Mouse (Mus musculus) embryo, embryonic 10 days (tissue): ENCODE results near the gene Adgrb3.
A peak's percentile ranks its signal among the peaks of the same experiment; 100 is the strongest.
"Not testable (repeated sequence)": the region's sequence is repeated elsewhere in the genome, so short reads cannot be mapped to it uniquely, and the experiment has no call there.

ENCODE experiments used
- DNase-seq: peaks from one replicate; pipeline ENCODE4 v3.0.0-alpha.2; 2015; ENCODE audit warnings: low spot score

Adgrb3 gene

DNA sequence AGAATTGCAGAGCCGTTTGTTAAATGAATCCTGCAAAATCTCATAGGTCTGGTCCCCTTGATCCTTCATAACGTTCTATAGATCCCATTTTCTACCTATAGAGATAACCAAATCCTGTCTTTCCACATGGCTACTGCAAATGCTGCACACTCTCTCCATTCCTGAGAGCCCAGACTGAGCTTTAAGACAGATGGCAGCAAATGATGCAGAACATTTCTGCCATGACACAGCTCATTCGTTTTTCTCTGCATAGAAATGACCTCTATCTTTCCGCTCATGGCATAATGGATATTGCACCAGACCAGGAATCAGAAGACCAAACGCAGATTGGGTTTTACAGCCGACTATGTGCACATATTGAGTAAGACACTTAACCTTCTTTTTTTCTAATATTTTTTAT lies 84.8 kb downstream of the Adgrb3 start:
- DNase-seq, result no peak

DNA sequence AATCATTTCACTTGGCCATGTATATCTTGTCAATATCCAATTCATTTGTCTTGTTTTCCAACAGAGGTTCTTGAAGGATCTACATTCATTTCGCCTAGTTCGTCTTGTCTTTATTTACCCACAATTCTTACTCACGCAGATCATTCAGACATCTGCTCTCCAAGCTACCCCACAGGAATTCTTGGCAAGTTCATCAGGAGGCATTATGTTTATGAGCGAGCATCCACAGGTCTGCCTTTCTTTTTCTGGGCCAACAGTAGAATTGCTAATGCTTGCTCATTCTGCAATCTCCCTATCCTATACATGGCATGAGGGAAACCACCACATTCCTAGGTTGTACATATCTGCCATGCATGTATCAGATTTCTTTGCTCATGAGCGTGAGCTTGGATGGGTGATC lies 99.7 kb downstream of the Adgrb3 start:
- DNase-seq, result no peak

DNA sequence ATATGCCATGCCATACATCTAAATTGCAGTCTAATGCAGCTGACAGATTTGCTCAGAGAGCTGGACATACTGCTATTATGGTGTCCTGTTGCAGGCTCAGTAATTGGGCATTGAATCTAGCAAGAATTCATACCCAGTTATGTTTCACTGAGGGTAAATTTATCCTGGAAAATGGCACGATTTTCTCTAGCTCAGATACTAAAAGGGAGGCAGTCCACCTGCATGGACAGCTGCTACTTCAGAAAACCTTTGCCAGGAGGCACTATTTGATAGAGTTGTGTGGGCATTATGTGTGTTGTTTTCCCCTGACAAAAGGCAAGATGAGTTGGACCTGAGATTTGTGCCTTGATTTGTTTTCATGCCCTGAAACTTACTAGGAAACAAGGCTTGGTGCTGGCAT lies 118.0 kb downstream of the Adgrb3 start:
- no peak for DNase-seq

DNA sequence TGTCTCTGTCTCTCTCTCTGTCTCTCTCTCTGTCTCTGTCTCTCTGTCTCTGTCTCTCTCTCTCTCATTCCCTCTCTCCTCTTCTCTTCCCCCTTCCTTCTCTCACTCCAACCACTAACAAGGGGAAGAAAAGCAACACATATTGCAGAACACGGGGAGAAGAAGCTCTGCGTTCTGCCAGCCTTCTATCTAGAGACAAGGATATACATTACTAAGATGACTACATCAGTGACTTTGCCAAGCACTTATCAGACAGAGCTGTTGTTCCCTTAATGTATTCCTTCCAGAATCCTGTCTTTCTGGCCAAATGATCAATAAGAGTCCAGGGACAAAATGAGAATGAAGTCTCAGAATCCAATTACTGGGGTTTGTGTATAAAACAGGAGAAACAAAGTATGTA lies 123.2 kb downstream of the Adgrb3 start:
- DNase-seq, result no peak

DNA sequence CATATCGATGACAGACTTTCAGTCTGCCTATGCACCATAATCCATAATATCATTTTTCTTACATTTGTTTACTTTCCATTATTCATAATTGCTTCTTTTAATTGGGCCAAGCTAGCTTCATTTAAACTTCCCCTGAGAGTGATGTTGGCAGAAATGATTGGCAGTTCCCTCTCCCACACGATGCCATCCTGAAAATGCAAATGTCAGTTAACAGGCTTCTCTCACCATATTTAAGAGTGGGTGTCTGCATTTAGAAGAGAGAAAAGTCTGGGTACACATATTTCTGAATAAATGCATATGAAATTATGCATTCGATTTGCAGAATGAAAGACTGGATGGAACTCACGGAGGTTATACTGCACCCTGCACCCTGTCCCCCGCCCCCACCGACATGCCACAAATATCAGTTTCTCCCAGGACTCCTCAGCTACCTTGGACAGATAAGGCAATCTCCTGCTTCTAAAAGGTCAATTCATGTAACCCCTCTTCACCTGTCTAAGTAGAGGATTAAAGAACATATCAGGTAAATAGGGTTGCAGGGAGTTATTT lies 130.7 kb downstream of the Adgrb3 start:
- DNase-seq, result no peak

DNA sequence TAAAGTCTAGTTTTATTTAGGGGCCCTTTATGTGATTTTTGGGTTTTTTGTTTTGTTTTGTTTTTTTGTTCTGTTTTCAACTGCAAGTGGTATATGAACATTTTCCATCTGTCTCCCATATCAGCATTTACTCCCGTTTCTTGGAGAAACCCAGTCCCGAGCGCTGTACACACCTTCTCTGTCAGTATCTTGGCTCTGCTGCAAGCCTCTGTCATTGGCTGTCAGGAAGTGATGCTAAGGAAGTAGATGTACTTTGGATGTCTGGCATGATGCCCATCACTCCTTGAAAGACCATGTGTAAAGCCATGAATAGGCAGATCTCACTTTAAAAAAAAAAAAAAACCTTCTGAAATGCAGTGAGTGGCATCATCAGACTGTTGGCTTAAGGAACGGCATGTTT lies 132.3 kb downstream of the Adgrb3 start:
- no peak for DNase-seq

DNA sequence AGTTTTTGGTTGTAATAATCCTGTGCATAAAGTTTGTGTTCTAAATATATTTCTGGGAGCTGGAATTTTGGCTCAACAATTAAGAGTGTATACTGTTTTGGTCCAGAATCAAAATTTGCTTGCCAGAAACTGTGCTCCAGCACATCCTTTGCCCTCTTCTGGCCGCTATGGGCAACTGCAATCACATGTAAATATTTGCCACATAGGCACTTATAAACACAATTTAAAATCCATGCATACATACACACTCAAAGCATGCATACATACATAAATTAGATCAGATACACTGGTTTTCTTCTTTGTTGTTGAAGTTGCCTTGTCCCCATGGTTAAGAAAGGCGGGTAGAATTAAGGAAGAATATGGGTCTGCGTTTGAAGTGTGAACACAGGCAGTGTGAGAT lies 132.7 kb downstream of the Adgrb3 start:
- peak; percentile 4 for DNase-seq

DNA sequence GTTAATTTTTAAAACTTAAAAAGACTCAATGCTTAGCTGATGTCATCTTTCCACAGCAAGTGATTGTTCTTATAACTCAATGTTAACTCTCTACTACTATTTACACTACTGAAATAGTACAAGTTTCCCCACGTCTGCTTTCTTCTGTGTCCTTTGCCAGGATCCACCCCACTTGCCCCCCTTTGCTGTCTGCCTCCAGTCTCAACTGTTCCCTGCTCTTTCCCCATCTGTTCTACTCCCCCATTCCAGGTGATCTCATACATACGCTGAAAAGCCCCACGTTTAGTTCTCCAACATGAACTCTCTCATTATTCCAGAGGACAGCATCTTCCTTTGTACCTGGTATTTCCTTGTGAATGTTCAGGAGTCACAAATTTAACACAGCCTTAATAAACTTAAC lies 147.4 kb downstream of the Adgrb3 start:
- DNase-seq, result no peak

DNA sequence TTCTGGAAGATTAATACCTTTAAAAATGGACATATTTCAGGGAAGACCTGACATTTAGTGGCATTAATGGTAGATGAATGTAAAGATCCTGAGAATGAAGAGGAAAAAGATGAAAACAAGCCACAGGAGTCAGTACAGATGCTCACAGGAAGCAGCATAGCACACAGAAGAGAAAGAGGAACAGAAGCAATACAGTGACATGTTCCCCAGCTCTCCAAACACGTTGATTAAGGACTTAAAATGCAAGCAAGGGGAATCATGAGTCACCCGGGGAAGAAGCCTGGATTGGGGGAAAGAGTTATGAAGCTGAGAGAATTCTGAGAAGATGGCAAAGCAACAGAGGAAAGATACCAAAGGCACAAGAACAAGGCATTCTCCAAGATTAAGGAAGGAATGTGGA lies 149.9 kb downstream of the Adgrb3 start:
- no peak for DNase-seq

DNA sequence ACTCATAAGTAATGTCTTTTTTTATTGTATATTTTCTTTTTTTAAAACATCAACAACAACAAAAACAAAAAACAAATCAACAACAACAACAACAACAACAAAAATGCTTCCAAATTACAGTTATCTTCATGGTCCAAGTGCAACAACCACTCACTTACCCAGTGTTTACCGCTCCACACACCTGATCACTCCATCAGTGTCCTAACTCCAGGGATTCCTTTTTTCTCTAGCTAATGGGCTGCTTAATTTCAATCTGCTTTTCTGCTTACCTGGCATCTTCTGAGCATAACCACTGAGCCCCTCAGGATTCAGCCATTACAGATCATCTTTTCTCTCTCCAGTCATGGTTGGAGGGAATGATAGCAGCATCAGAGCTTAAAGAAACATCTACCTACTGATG lies 176.8 kb downstream of the Adgrb3 start:
- no peak for DNase-seq

DNA sequence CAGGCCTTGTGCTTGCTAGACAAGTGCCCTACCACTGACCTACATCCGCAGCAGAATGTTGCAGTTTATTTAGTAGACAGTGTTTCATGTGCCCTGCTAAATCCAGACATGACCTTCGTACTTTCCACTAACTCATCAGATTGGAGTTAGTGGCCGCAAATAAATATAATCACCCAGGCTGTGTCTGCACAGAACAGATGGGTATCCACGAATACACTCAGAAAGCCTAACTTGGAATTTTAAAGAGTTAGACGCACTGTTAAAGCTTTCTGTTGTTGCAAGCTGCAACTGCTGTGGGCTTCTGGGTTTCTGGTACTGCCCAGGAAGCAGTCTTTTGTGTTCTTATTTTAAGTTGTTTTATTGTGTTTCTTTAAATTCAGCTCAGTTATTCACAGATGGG lies 185.3 kb downstream of the Adgrb3 start:
- no peak for DNase-seq

DNA sequence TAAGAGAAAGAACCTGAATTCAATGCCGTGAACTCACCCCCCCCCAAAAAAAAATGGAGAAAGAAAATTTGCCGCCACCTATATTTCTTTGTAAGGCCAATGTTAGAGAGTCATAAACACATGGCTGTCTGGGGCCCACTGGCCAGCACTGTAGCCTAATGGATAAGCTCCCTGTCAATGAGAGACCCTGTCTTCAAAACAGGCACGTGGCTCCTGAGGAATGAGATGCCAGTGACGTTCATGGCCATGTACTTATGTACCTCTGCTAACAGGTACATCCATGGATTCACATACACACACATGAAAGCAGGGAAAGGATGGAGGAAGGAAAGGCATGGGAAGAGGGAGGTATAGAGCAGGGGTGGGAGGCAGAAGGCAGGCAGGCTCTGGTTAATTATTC lies 208.0 kb downstream of the Adgrb3 start:
- no peak for DNase-seq

DNA sequence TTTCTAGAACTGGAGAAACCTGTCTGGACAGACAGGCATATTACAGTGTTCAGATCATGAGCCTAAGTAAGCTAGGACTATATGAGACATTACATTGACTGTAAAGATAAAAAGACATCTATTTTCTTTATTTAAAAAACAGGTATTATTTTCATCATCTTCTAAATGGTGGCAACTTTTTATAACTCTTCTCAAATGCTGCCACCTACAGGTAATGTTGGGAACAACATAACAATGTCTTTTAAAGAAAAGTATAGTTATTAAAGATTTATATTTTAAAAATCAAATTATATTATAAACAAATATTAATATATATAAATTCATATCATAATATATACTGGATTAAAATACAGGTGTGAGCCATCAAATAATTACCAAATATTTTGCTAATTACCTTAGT lies 212.6 kb downstream of the Adgrb3 start:
- peak; percentile 44 for DNase-seq

DNA sequence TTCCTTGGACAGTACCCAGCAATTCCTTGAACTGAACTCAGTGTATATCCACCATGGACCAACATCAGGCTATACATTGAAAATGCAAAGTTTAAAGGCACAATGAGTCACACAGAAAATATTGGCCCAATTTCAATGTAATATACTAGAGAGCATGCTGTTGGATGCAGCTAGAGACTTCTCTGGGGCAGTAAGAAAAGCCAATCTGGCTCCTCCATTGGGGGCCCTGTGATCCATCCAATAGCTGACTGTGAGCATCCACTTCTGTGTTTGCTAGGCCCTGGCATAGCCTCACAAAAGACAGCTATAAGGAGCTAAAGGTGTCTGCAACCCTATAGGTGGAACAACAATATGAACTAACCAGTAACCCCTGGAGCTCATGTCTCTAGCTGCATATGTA lies 218.7 kb downstream of the Adgrb3 start:
- DNase-seq, result not testable (repeated sequence)

DNA sequence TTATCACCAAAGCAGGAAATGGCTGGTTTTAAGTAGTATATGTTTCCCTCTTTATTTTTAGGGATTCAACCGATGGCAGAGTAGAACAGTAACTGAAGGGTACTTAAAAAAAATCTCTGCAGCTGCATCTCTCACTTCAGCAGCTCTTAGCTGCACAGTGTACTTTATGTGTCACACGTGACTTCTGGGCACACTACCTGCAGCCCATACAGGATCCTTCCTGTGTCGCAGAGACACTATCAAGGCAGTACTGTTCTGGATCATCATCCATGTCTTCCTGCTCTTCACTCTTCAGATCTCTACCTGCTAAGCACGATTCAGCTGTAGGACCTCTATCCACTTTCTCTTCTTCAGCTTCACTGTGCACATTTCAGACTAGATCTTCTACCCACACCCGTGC lies 230.6 kb downstream of the Adgrb3 start:
- no peak for DNase-seq

DNA sequence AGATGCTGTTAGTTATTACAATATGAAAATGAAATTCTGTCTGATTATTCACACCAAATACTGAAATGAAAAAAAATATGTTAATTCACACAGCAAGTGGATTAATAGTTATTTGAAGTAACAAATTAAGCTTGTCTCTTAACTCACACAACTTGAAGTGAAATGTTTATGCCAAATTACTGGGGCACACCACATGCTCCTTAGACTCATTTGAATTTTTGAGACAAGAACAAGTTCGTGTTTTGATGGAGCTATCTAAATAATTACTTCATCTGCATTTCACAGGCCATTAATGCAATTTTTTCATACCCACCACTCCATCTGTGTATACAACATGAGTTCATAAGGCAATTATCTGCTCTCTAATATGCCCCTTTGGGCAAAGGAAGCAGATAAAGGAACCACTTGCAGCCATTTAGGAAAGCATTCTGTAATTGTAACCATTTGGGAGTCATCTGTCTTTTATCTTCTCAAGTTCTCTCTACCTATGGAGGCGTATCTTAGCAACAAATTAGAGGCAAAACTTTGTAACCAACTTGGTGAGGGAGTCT lies 240.9 kb downstream of the Adgrb3 start:
- no peak for DNase-seq

DNA sequence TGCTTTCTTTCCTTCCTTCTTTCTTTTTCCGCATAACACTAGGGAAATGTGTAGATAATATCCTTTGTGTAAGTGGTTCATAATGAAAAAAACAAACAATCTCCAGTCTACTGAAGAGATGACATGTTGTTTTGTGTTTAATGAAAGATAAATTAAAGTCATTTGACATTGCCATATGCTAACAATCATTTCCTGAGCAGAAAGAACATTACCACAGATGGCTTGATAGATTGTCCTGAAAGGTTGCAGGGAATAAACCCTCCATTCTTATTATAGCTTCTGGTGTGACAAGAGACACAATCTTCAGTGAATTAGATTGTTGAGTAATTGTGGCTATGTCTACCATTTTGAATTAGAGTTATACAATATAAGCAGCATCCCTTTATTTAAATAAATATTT lies 247.8 kb downstream of the Adgrb3 start:
- DNase-seq, result no peak

DNA sequence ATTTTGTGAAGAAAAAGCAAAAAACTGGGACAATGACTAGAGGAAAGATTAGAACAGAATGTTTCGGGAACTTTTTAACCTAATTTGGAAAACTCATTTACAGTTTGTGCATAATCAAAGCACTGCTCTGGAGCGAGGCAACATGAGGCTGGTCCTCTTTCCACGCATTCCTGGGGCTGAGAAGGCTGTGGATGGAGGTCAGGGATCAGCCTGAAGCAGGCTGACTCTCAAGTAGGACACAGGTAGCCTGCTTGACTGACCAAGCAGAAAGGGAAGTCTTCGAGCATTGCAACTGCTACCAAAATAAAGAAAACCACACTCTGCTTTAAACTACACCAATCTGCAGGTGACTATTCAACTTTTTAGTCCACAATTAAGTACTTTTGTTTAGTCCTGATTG lies 251.7 kb downstream of the Adgrb3 start:
- DNase-seq, result no peak

DNA sequence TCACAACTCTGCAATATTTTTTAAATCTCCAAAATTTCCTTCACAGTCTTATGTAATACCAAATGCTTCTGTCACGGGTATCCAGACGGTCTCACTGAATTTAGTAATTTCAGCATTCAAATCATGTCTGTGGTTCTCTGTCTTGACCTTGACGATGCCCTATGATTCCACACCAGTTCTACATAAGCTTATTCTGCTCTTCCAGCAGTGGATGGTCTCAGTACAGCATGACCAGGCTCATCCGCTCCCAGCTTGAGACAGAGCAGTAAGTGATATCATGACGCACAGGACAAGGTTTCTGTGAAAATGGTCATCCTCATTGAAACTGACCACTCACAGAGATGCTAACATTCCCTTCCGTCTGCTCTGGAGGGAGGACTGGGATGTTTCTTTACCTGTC lies 252.9 kb downstream of the Adgrb3 start:
- DNase-seq, result no peak

DNA sequence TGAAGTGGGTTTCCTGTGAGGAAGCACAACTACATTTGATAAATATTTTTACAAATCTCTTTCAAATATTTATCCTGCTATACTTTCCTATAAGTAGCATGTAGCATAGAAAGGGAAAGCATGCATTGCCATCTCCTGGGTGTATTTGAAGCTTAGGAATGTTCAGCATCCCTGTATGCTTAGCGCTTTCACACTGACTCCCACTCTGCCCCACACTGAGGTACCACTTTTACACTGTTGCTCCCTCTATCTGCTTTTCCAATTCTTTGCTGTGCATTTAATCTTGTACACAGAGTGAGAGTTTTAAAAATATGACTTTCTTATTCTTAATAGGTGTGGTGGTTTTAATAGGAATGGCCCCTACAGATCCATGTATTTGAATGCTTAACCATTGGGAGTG lies 261.4 kb downstream of the Adgrb3 start:
- DNase-seq, result no peak

DNA sequence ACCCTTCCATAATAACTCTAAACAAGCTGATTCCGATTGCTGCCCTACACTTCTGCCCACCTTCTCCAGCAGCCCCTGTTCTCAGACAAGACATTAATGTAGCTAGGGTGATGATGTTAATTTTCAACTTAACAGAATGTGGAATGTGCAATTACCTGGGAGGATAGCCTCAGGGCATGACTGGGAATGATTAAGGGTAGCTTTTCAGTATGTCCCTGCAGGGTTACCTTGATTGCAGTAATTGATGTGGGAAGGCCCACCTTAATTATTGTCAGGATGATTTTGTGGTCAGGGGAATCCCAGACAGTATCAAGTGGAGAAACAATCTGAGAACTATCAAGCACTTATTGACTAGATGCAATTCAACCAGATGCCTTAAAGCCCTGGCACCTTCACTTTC lies 283.4 kb downstream of the Adgrb3 start:
- DNase-seq, result no peak

DNA sequence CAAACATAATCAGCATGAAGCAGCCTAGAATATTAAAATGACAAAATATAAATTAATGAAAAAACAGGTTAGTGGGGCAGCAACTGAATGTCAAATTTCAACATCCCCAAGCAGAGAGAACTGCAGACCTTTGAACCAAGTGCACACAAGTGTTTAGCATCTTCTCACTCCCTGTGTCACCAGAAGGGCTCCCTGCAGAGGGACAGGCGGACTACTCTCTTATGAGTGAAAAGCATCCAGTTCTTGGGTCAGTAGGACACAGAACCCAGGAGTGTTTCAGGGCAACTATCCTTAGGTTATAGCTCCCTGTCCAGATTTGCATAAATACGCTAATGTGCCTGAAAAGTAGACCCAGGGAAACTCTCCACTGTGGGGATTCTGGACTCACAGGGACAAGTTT lies 285.6 kb downstream of the Adgrb3 start:
- DNase-seq, result no peak

DNA sequence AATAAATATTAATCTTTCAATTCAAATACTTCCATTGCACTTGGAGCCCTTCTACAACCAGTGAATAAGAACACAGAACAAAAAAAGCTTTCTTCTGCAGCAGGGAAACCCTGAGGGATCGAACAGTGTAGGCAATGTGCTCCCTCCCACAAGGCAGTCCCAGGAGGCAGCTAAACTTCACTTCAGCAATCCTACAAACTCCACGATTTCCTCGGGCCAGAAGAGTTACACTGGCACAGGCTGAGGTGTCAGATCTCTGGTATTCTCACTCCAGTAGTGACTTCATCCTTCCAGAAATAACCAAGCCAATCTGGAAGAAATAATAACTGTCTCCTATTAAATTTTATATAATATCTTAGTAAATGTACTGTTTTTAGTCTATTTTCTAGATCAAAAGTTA lies 286.6 kb downstream of the Adgrb3 start:
- DNase-seq, result no peak

DNA sequence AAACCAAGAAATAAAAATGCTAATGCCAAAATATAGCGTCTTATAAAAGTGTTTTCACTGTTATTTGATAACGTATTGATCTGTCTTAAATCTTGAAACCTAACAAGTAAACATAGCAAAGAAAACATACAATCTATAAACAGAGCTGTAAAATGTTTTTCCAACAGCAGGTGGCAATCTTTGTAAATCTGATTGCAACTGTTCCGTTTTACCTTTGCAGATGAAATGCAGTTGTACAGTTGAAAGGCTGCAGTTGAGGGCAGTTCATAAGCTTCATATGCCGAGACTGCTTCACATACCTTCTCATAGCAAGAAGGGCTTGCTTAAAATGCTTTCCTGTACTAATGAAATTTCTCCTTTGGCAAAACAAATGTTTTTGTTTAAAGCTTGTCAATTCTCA lies 302.5 kb downstream of the Adgrb3 start:
- DNase-seq, result no peak
